Mouse (Mus musculus) heart, postnatal 4 days (tissue): Measurements from ENCODE around the gene Ptprn2. TPM values are rescaled to one million over a fixed set of nuclear protein-coding genes. Genes with fewer than 3 reads are reported as not detected.

Experiments
- DNase-seq: peaks from one replicate; pipeline ENCODE4 v3.0.0; 2021
- total RNA-seq, 2 experiments: library from RNA; stranded (reverse); gene quantifications; 2 replicates each; pipeline ENCODE4 v1.2.3; 2021

The Ptprn2 gene
- total RNA-seq, 2 experiments from 2014 or later = 0.29 to 0.34 TPM

- no peak for DNase-seq
These were observed 749.6 kb downstream of the Ptprn2 start for GRCm38 (mm10) chr12:117235114-117235513.

- DNase-seq = no peak
These were observed 750.7 kb downstream of the Ptprn2 start for GRCm38 (mm10) chr12:117236020-117236734.

GRCm38 (mm10) chr12:117236981-117237380 lies 751.5 kb downstream of the Ptprn2 start:
- no peak for DNase-seq

- peak; percentile 14 for DNase-seq
These were observed 754.6 kb downstream of the Ptprn2 start for GRCm38 (mm10) chr12:117239927-117240715.

- DNase-seq = peak; percentile 52
These were observed 756.7 kb downstream of the Ptprn2 start for GRCm38 (mm10) chr12:117242181-117242580.

- DNase-seq = no peak
These were observed 760.5 kb downstream of the Ptprn2 start for GRCm38 (mm10) chr12:117245885-117246478.

- DNase-seq = no peak
These were observed 764.9 kb downstream of the Ptprn2 start for GRCm38 (mm10) chr12:117250465-117250864.

- no peak for DNase-seq
These were observed 766.3 kb downstream of the Ptprn2 start for GRCm38 (mm10) chr12:117251663-117252425.

GRCm38 (mm10) chr12:117252426-117252779 lies 766.9 kb downstream of the Ptprn2 start:
- no peak for DNase-seq

GRCm38 (mm10) chr12:117254356-117254755 lies 768.8 kb downstream of the Ptprn2 start:
- no peak for DNase-seq

GRCm38 (mm10) chr12:117255325-117255724 lies 769.8 kb downstream of the Ptprn2 start:
- DNase-seq = no peak

GRCm38 (mm10) chr12:117255776-117256342 lies 770.3 kb downstream of the Ptprn2 start:
- no peak for DNase-seq

GRCm38 (mm10) chr12:117256849-117257204 lies 771.3 kb downstream of the Ptprn2 start:
- DNase-seq = no peak

GRCm38 (mm10) chr12:117257205-117257920 lies 771.8 kb downstream of the Ptprn2 start:
- DNase-seq = no peak

GRCm38 (mm10) chr12:117257921-117258497 lies 772.5 kb downstream of the Ptprn2 start:
- DNase-seq = no peak

- no peak for DNase-seq
These were observed 775.1 kb downstream of the Ptprn2 start for GRCm38 (mm10) chr12:117260391-117261164.

- no peak for DNase-seq
These were observed 775.6 kb downstream of the Ptprn2 start for GRCm38 (mm10) chr12:117261165-117261440.

GRCm38 (mm10) chr12:117262003-117262402 lies 776.5 kb downstream of the Ptprn2 start:
- no peak for DNase-seq

GRCm38 (mm10) chr12:117263081-117263480 lies 777.6 kb downstream of the Ptprn2 start:
- DNase-seq = no peak

GRCm38 (mm10) chr12:117265211-117265610 lies 779.7 kb downstream of the Ptprn2 start:
- DNase-seq = no peak
